Mouse (Mus musculus): ENCODE data around the gene Dusp5.

- TF ChIP-seq POLR2A (IDR thresholded peaks at IDR 0.05; ENCODE audit: borderline replicate concordance, low read depth, low read length) (no peak), CTCF (IDR thresholded peaks at IDR 0.05; ENCODE audit: low read depth, low read length) (no peak)
Measured at GRCm38 (mm10) chr19:53499451-53499940, 29.4 kb upstream of the Dusp5 start.
